Mouse (Mus musculus) ES-E14 (cell line): ENCODE data around the gene Comtd1.

Experiments used
- CHD2 ChIP-seq: IDR thresholded peaks from 2 replicates; pipeline ENCODE4 v1.6.1; 2014; ENCODE audit warnings: mild to moderate bottlenecking, low read depth, low read length, inconsistent platforms
- HCFC1 ChIP-seq: IDR thresholded peaks from 2 replicates; pipeline ENCODE4 v1.6.1; 2012; ENCODE audit warnings: low read length, inconsistent platforms, borderline replicate concordance; ENCODE audit not compliant: insufficient read depth
- MAFK ChIP-seq: IDR thresholded peaks from 2 replicates; pipeline ENCODE4 v1.6.1; 2014; ENCODE audit warnings: mild to moderate bottlenecking, low read depth, low read length, inconsistent platforms; ENCODE audit not compliant: insufficient read depth
- ZNF384 ChIP-seq: IDR thresholded peaks from 2 replicates; pipeline ENCODE4 v1.6.1; 2012; ENCODE audit warnings: low read depth, low read length, inconsistent platforms

DNA sequence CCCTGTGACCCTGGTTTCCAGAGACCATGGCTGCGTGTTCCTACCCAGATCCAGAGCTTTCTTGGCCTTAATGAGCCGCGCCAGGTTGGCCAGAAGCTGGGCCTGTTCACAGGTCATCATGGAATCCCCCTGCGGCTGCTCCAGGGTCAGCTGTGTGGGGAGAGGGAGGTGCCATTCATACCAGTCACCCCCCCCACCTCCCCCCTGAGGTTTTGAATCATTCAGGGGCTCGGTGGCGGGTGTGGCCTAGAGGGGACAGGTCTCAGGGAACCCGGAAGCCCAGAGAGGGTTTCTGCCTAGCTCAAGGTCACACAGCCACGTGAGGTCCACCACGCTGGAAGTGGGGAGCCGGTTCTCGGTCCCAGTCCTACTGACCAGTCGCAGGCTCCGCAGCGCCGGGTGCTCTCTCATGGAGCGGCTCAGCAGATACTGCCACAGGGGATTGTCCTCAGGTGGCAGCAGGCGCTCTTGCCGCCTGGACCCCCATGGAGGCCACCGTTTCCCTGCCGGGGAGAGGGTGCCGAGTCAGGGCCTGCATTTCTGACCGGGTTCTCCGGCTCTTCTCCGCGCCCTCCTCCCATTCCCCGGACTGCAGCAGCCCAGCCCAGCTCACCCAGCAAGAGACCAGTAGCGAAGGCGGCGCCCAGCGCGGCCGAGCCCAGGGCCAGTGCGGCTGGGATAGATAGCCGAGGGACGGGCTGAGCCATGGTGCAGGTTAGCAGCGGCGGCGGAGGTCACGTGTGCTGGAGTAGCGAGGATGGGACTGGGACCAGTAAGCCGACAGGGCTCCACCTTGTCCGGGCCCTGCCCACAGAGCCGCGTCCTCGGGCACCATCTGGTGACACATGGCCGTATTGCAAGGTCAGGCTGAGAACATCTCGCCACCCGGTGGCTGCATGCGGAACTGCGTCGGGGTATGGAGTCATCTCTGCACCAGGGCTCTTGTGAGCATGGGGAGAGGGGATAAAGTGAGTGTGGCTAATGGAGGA, at the start of gene Comtd1:
- TF ChIP-seq CHD2 (peak; percentile 40; the same call in 1 of the 2 replicates), ZNF384 (peak; percentile 72), HCFC1 (peak; percentile 77), MAFK (0 out of 2 replicates have a peak, but pooled peaks have one; percentile 24)
